Mouse (Mus musculus) heart, embryonic 12.5 days (tissue): ENCODE data around the gene Gm7971. TPM values are rescaled to one million over a fixed set of nuclear protein-coding genes. Genes with fewer than 3 reads are reported as not detected.
"Not testable (repeated sequence)": the region's sequence is repeated elsewhere in the genome, so short reads cannot be mapped to it uniquely, and the experiment has no call there.

ENCODE experiments used
- ATAC-seq: fragments of 200-750 bp; cut with Nextera tagmentation; 2 replicates; pipeline ENCODE4 v1.8.0; 2017; ENCODE audit warnings: moderate TSS enrichment, moderate library complexity; ENCODE audit not compliant: insufficient number of reproducible peaks, low FRiP score
- H3K27ac ChIP-seq: fragments of 300-500 bp; sonication (generic); 2 replicates; pipeline ENCODE4 v1.5.1; 2016; ENCODE audit warnings: mild to moderate bottlenecking, moderate library complexity; ENCODE audit not compliant: poor library complexity, severe bottlenecking
- H3K27me3 ChIP-seq: fragments of 300-500 bp; sonication (generic); replicated peaks from 2 replicates; pipeline ENCODE4 v1.6.1; 2016; ENCODE audit warnings: mild to moderate bottlenecking, moderate library complexity
- H3K36me3 ChIP-seq: fragments of 300-500 bp; sonication (generic); 2 replicates; pipeline ENCODE4 v1.6.1; 2016; ENCODE audit warnings: mild to moderate bottlenecking, moderate library complexity
- H3K4me1 ChIP-seq: fragments of 300-500 bp; sonication (generic); replicated peaks from 2 replicates; pipeline ENCODE4 v1.6.1; 2016; ENCODE audit warnings: mild to moderate bottlenecking
- H3K4me2 ChIP-seq: fragments of 300-500 bp; sonication (generic); 2 replicates; pipeline ENCODE4 v1.6.1; 2016; ENCODE audit warnings: mild to moderate bottlenecking, moderate library complexity
- H3K4me3 ChIP-seq: fragments of 300-500 bp; sonication (generic); 2 replicates; pipeline ENCODE4 v1.5.1; 2016; ENCODE audit warnings: mild to moderate bottlenecking
- H3K9ac ChIP-seq: fragments of 300-500 bp; sonication (generic); 2 replicates; pipeline ENCODE4 v1.6.1; 2016; ENCODE audit warnings: mild to moderate bottlenecking, moderate library complexity
- H3K9me3 ChIP-seq: fragments of 300-500 bp; sonication (generic); replicated peaks from 2 replicates; pipeline ENCODE4 v1.6.1; 2016; ENCODE audit warnings: mild to moderate bottlenecking, moderate library complexity
- WGBS: fragments of 180-500 bp; shearing (Covaris S2); methylation state at CpG from one replicate; pipeline ENCODE4 v1.1.7; 2016; 5-methylcytosine and 5-hydroxymethylcytosine counted together
- polyA plus RNA-seq: library from polyadenylated mRNA; unstranded; fragments of >200 nt; fragmentation: Nextera tagmentation; extraction: Ambion mirVana; gene quantifications from 2 replicates; pipeline ENCODE4 v1.2.1, GENCODE M21; 2016

Gene Gm7971
- not detected in 2 replicates for polyA plus RNA-seq

GRCm38 (mm10) chr5:95594775-95595174 lies at the start of gene Gm7971:
TSS of gene Gm7971 (minus strand) at chr5:95594875.
- WGBS = no CpG with 5 or more reads among the region's 1 CpGs
- ATAC-seq, H3K9ac ChIP-seq: not testable (repeated sequence)

More at GRCm38 (mm10) chr5:95594775-95595174, at the start of gene Gm7971:
- H3K27me3 ChIP-seq, H3K36me3 ChIP-seq, H3K9me3 ChIP-seq, H3K4me1 ChIP-seq, H3K4me2 ChIP-seq, H3K4me3 ChIP-seq, H3K27ac ChIP-seq: not testable (repeated sequence)

Other genes with a start within 250 kb of the Gm7971 start
- not detected in 2 replicates for gene D5Ertd577e, start 138.1 kb downstream of the Gm7971 start, polyA plus RNA-seq
- not detected in 2 replicates for gene Gm3286, start 84.1 kb downstream of the Gm7971 start, polyA plus RNA-seq
- gene Gm7978, start 141.3 kb upstream of the Gm7971 start, polyA plus RNA-seq = not detected in 2 replicates
- gene Gm7982, start 147.1 kb upstream of the Gm7971 start, polyA plus RNA-seq = not detected in 2 replicates
- gene E330014E10Rik, start 181.1 kb upstream of the Gm7971 start, polyA plus RNA-seq = not detected in 2 replicates